Mouse (Mus musculus): ENCODE data around the gene Ddr2. TPM values are rescaled to one million over a fixed set of nuclear protein-coding genes. Genes with fewer than 3 reads are reported as not detected.

Gene Ddr2
- total RNA-seq (2021), result 1 to 10 TPM; 4.7 to 5.0 TPM
- long read RNA-seq, experiment 1, partial matches to known transcripts, result 1 of 1 reads
- long read RNA-seq, experiment 1, other reads (novel, unspliced or antisense), result 0 of 1 reads
- long read RNA-seq, experiment 2, partial matches to known transcripts, result 0 of 1 reads
- long read RNA-seq, experiment 2, other reads (novel, unspliced or antisense), result 1 of 1 reads

DNA sequence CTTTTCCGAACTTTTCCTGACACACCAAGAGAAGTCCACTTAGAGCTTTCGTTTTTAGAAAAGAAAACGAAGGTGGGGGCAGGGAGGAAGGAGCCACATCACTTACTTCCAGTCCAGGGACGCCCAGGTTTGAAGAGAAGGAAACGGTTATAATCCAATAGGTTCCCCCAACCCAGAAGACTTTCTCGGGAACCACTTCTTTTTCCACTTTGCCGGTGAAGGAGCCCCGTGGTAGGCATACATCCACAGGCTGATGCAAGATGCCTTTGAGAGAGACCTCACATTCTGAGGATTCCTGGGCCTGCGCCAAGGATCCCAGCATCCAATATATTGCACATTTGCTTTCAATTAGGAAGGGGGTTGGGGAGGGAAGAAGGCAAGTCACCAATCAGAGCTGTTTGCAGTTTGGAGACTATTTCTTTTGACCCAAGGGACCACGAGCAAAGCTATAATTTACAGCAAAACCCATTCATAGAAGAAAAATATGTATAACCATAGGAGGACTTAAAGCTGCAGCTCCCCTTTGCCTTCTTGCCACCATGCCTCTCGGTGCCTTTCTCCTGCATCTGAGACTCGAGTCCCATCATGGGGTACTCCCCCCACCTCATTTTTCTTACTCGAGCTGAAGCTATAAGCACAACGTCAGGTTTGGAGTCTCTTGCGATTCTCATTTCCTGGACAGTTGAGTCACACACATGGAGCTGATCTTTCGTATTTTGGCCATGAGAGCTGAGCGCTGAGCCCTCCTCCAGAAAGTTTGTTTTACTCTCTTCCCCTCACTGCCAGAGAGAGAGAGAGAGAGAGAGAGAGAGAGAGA lies at the start of gene Ddr2:
Ddr2 (minus strand) TSS at position 247 of the 817 bp plus-strand sequence.
- peak within 1 kb of the TSS; percentile 12; the same call in 1 of the 2 replicates for H3K27ac ChIP-seq
- no peak for TF ChIP-seq CTCF (conservative IDR thresholded peaks at IDR 0.05)
- H3K4me3 ChIP-seq, result peak within 1 kb of the TSS; percentile 39
- DNase-seq (ENCODE audit: low spot score in 2 of 2), result no peak

GRCm38 (mm10) chr1:170159707-170160106 lies 49.1 kb upstream of the Ddr2 start:
- H3K27ac ChIP-seq, result peak overlapping the region; percentile 8; the same call in 1 of the 2 replicates
- TF ChIP-seq CTCF (conservative IDR thresholded peaks at IDR 0.05), result peak; percentile 40
- DNase-seq (ENCODE audit: low spot score in 2 of 2), result no peak
- H3K4me3 ChIP-seq, result no peak overlapping the region

- no peak overlapping the region for H3K4me3 ChIP-seq
Measured at GRCm38 (mm10) chr1:170155761-170156160, 45.2 kb upstream of the Ddr2 start.

DNA sequence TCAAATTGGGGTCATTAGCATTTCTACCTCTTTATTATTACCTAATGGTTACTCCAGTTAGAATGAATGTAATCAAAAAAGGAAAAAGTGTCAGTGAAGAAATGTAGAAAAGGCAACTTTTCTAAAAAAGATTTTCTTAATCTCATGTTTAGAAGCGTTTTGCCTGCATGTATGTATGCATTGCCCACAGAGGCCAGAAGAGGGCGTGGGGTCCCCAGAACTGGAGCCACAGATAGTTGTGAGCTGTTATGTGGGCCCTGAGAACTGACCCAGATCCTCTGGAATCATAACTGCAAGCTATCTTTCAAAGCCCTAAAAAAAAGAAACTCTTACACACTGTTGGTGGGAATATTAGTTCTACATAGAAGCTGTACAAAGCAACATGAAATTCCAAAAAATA lies 44.7 kb upstream of the Ddr2 start:
- TF ChIP-seq CTCF (conservative IDR thresholded peaks at IDR 0.05), result peak; percentile 52
- Histone ChIP-seq H3K27ac (no peak overlapping the region), H3K4me3 (no peak overlapping the region)
- DNase-seq (ENCODE audit: low spot score in 2 of 2), result no peak

More at GRCm38 (mm10) chr1:170155761-170156160, 45.2 kb upstream of the Ddr2 start:
- no peak for DNase-seq (ENCODE audit: low spot score in 2 of 2)
- TF ChIP-seq CTCF (conservative IDR thresholded peaks at IDR 0.05), result no peak
- no peak overlapping the region for H3K27ac ChIP-seq

- no peak for TF ChIP-seq CTCF (conservative IDR thresholded peaks at IDR 0.05)
- no peak overlapping the region for H3K4me3 ChIP-seq
- no peak overlapping the region for H3K27ac ChIP-seq
- no peak for DNase-seq (ENCODE audit: low spot score in 2 of 2)
Measured at GRCm38 (mm10) chr1:170153986-170154385, 43.4 kb upstream of the Ddr2 start.

DNA sequence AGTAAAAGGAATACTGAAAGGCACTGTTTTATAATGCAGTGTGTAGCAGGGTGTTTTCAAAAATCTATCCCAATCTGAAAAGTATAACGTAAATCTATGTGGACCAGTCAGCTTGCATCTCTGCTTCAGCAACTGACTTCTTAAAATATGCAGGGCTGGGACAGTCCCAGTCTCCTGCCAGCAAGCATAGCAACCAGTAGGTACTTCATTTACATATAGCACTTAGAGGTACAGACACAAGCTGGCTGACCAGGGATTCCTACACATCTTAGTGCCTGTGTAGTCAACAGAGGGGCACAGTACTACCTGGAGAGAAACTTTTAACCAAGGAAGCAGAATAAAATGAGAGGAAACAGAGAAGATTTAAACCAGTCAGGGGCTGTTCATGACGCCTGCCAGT lies 42.0 kb upstream of the Ddr2 start:
- Histone ChIP-seq H3K4me3 (no peak overlapping the region), H3K27ac (no peak overlapping the region)
- DNase-seq (ENCODE audit: low spot score in 2 of 2), result no peak
- TF ChIP-seq CTCF (conservative IDR thresholded peaks at IDR 0.05), result no peak

DNA sequence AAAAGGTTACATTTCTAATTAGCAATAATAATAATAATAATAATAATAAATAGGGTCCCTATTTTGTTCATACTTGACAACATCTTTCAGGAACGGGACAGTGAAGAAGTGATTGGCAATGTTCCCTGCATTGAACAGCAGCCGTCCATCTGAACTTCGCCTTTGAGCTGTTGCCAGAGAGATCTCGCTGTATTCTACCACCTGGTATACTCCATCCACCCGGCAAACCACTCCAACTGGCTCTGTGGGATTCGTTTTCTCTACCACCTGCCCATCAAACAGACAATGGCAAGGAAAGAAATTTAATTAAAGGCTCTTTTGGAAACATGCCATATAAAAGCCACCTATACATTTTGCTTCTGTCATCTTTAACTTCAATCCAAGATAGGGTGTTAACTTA lies 40.3 kb upstream of the Ddr2 start:
- Histone ChIP-seq H3K4me3 (no peak overlapping the region), H3K27ac (no peak overlapping the region)
- no peak for DNase-seq (ENCODE audit: low spot score in 2 of 2)
- no peak for TF ChIP-seq CTCF (conservative IDR thresholded peaks at IDR 0.05)

- no peak for TF ChIP-seq CTCF (conservative IDR thresholded peaks at IDR 0.05)
- DNase-seq (ENCODE audit: low spot score in 2 of 2), result no peak
- Histone ChIP-seq H3K27ac (peak overlapping the region; percentile 15; the same call in 1 of the 2 replicates), H3K4me3 (no peak overlapping the region)
Measured at GRCm38 (mm10) chr1:170149756-170150155, 39.2 kb upstream of the Ddr2 start.

DNA sequence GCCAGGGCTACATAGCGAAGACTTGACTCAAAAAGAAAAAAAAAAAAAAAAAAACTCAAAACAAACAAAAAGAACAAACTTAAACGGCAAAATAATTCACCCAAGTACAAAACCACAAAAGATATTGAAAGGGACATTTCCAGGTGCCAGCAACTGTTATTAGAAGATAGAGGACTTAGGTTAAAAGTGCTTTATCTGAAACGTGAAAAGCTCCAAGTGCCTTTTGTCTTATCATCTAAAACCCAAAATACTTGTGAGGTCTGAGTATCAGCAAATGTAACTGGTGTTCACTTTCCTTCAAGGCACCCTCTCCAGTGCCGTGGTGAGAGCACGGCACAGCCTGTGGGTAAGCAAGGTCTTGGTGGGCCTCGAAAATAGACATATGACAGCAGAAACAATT lies 38.0 kb upstream of the Ddr2 start:
- H3K27ac ChIP-seq, result no peak overlapping the region
- H3K4me3 ChIP-seq, result no peak overlapping the region
- no peak for TF ChIP-seq CTCF (conservative IDR thresholded peaks at IDR 0.05)

GRCm38 (mm10) chr1:170147651-170148448 lies 37.3 kb upstream of the Ddr2 start:
- TF ChIP-seq CTCF (conservative IDR thresholded peaks at IDR 0.05), result no peak
- H3K27ac ChIP-seq, result no peak overlapping the region
- no peak for DNase-seq (ENCODE audit: low spot score in 2 of 2)
- H3K4me3 ChIP-seq, result no peak overlapping the region

More for the DNA sequence above, 38.0 kb upstream of the Ddr2 start:
- no peak for DNase-seq (ENCODE audit: low spot score in 2 of 2)

- no peak overlapping the region for H3K27ac ChIP-seq
- H3K4me3 ChIP-seq, result no peak overlapping the region
- no peak for TF ChIP-seq CTCF (conservative IDR thresholded peaks at IDR 0.05)
- no peak for DNase-seq (ENCODE audit: low spot score in 2 of 2)
Measured at GRCm38 (mm10) chr1:170145606-170146005, 35.0 kb upstream of the Ddr2 start.

DNA sequence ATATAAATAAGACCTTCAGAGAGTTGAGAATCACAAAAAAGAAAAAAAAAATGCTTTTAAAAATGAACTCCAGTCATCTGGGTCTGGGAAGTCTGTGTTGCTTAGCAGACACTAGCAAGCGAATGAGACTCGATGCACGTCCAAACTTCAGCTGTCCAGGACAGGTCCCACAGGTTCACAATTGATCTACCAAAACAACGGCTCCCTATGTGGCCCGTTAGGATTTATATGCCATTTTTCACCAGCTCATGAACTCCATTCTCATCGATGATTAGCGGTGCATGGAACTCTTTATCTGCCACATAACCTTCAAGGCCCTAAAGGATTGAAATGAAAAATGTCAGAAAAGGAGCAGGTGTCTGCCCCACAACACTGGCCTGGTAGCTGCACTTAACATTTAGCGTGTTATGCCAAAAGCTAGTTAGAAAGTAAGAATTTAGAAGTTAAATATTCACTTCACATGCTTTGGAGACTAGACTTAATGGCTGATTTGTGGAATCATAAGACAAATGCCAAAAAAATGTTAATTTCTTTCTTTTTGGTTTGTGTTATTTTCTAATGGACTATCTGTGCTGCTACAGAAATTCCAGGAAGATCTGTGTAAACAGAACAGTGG lies 31.8 kb upstream of the Ddr2 start:
- Histone ChIP-seq H3K27ac (no peak overlapping the region), H3K4me3 (no peak overlapping the region)
- TF ChIP-seq CTCF (conservative IDR thresholded peaks at IDR 0.05), result no peak
- DNase-seq (ENCODE audit: low spot score in 2 of 2), result no peak

- TF ChIP-seq CTCF (conservative IDR thresholded peaks at IDR 0.05), result no peak
- Histone ChIP-seq H3K4me3 (no peak overlapping the region), H3K27ac (no peak overlapping the region)
- no peak for DNase-seq (ENCODE audit: low spot score in 2 of 2)
Measured at GRCm38 (mm10) chr1:170141626-170142025, 31.1 kb upstream of the Ddr2 start.

Measured in layer of hippocampus, adult 2 months (tissue).